Mouse (Mus musculus) CD4-positive naive resting alpha-beta T cell, adult 57 days (primary cell): ENCODE results near the gene Clec4a3. TPM values are rescaled to one million over a fixed set of nuclear protein-coding genes. Genes with fewer than 3 reads are reported as not detected.

Experiments used
- total RNA-seq: library from RNA; stranded (reverse); gene quantifications from one replicate; pipeline ENCODE4 v1.2.4, GENCODE M21; 2023

The Clec4a3 gene
- total RNA-seq: 2.6 TPM

DNA sequence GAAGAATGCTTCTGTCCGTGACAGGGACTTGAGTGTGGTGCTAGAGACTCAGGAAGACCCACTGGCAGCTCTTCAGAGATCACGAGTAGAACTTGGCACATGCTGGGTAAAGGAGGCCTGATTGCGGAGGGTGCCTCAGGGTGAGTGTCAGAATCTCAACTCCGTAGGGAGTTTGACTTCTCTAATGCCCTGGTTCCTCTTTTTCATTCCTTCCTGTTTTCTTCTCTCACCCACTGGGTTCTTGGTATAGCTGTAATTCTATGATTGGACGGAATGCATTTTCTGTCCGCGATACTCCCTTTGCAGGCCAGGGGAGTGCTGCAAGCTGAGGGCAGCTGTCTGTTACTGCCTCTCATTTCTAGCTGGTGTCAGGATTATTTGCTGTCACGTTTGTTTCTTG, at the start of gene Clec4a3:
Clec4a3 (plus strand) TSS at position 115 of the 400 bp plus-strand sequence.

DNA sequence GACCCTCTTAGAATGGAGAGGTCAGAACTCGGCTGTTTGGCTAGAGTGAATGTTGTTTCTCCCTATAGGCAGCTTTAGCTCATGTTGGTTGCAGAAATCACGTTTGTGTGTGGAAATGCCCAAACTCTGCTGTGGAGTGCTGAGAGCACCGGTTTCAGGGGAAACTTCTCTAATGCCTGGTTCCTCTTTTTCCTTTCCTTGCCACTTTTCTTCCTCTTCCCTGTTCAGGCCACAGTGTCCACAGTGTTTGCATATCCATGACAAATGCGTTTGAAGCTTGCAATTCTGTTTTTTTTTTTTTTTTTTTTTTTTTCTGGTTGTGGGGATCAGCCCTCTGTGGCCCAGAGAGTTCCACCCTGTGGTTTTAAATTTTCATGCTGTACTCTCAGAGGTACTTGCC, 30.9 kb upstream of the Clec4a3 start, which contains the start of gene Clec4a1:
Clec4a1 (plus strand) TSS at position 398 of the 400 bp plus-strand sequence.

DNA sequence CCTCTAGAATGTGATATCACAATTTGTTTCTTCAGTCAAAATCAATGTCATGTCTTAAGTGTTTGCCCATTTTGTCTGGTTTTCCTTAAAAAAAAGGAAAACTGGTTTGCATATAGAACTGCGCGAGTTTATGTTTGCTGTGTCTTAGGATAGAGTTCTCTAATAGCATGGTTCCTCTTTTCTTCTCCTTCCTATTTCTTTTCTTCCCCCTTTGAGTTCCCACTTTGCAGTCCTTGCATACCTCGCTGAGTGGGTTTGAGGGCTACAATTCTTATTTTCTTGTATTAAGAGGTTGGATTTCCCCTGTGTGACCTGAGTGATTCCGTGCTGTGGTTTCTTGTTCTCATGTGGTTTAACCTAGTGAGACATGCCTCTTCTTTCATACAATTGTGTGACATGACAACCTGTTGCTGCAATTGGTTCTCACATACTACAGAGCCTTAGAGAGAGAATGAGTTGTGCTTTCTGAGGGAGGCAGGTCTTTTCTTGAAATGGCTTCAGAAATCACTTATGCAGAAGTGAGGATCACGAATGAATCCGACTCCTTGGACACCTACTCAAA, 37.6 kb downstream of the Clec4a3 start, which contains the start of gene Clec4a4:
Clec4a4 (plus strand) TSS at position 492 of the 562 bp plus-strand sequence.

Other genes with a start within 250 kb of the Clec4a3 start
- not detected for gene Nanog, start 245.0 kb upstream of the Clec4a3 start, total RNA-seq
- 23.0 TPM for gene Slc2a3, start 150.9 kb upstream of the Clec4a3 start, total RNA-seq
- 36.4 TPM for gene Foxj2, start 132.6 kb upstream of the Clec4a3 start, total RNA-seq
- gene C3ar1, start 96.4 kb upstream of the Clec4a3 start, total RNA-seq: 0.18 TPM
- gene Necap1, start 78.0 kb upstream of the Clec4a3 start, total RNA-seq: 56.2 TPM
- 0.74 TPM for gene Clec4a1, start 30.7 kb upstream of the Clec4a3 start, total RNA-seq
- not detected for gene Clec4a4, start 37.9 kb downstream of the Clec4a3 start, total RNA-seq
- gene Clec4b1, start 97.4 kb downstream of the Clec4a3 start, total RNA-seq: 1.3 TPM
- gene Clec4a2, start 153.9 kb downstream of the Clec4a3 start, total RNA-seq: 3.8 TPM
- not detected for gene Clec4b2, start 220.4 kb downstream of the Clec4a3 start, total RNA-seq